Mouse (Mus musculus) right cerebral cortex, postnatal 4 days (tissue): ENCODE data around the gene Ankfy1.
"Not testable (repeated sequence)": the region's sequence is repeated elsewhere in the genome, so short reads cannot be mapped to it uniquely, and the experiment has no call there.

Experiments
- DNase-seq: peaks from one replicate; pipeline ENCODE4 v3.0.0-alpha.2; 2022

Ankfy1 gene

DNA sequence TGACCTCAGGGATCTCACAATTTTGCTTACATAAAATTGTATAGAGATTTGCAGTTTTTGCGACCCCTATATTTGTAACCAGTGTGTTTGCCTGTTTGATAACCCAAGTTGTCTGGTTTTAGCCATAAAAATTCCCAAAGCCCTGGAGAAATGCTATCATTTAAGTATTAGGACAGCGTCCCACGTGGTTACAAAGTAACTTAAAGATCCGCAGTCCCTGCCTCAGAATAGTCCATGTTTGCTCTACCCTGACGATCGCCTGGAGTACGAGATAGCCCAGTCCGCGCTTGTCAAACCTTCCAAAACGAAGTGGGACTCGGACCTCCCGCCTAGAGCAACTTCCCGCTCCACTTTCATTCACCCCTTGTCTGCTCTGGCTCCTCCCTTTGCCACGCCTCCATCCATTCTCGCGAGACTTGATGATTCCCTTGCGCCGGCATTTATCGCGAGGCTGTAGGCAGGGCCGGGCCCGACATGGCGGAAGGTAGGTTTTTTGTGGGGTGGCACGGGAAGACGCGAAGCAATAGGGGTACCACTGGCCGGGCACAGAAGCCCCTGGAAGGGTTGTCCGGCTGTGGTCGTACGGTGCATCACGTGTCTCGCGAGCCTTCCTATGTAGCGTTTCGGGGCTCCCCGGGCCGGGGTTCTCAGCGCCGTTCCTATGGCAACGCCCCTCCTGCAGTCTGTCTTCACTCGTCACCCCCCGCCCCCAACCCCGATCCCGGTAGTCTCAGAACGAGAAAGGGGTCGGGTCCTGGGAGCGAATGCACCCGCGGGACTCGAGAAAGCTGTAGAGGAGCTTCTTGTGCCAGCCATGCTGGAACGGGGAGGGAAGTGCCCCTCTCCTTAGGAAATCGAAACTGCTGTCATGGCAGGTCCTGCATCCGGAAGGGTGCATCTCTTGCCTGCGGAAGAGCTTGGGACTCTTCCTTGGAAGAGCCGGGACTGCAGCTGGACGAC is at the start of gene Ankfy1:
Gene Ankfy1, plus strand, starts transcription at position 456 of the 960 bp plus-strand sequence.
- DNase-seq, result peak; percentile 91

DNA sequence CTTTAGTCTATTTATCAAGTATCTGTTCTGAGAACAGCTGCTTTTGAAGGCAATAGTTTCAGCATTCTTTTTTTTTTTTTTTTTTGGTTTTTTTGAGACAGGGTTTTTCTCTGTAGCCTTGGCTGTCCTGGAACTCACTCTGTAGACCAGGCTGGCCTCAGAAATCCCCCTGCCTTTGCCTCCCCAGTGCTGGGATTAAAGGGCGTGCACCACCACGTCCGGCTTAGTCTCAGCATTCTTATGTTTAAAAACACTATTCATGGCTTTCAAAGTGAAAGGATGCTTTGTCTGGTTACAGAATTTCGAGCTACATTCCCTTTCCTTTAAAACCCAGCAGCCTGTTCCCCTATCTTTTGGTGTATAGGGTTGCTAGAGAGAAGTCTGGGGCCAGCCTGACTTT is 47.1 kb upstream of the Ankfy1 start:
- DNase-seq, result no peak

- no peak for DNase-seq
Measured at GRCm38 (mm10) chr11:72645386-72645785, 44.4 kb upstream of the Ankfy1 start.

DNA sequence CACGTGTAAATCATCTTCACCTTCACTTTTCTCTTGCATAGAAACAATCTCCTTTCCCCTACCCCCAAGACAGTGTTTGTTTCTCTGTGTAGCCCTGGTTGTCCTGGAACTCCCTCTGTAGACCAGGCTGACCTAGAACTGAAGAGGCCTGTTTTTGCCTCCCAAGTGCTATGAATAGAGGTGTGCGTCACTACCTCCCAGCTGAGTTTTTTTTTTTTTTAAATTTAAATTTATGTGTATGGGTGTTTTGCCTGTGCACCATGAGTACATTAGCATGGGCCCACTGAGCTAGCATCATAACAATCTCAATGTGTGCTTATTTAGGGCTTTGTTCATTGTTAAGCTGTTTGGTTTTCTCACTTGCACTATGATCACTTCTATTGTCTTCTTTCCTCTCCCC is 39.5 kb upstream of the Ankfy1 start:
- no peak for DNase-seq

DNA sequence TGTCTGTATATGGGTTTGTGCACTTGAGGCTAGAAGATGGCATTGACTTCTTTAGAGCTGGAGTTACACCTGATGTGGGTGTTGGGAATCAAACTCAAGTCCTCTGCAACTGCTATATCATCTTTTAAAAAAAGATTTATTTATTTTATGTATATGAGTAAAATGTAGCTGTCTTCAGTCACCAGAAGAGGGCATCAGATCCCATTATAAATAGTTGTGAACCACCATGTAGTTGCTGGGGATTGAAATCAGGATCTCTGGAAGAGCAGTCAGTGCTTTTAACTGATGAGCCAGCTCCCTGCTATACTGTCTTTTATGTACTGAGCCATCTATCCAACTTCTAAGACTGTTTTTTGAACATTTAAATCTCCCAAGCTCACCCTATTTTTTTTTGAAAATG is 29.9 kb upstream of the Ankfy1 start:
- DNase-seq, result no peak

DNA sequence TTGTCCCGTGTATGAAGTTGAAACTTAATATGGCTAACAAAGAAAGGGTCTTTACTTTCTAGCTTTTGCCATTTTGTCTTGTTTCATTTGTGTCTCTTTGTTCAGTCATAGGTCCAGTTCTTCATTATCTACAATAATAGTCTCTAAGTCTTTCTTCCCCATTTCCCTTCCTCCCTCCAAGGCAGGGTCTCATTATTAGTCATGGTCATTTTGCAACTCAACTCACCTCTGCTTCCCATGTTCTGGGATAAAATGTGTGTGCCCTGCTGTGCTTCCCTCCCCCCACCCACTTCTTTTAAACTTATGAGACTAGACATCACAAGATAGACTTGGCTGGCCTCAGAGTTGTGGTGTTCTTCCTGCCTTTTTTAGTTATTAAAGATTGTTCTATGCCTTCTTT is 29.4 kb upstream of the Ankfy1 start:
- no peak for DNase-seq

GRCm38 (mm10) chr11:72664641-72665040 is 25.2 kb upstream of the Ankfy1 start:
- DNase-seq, result no peak

GRCm38 (mm10) chr11:72670634-72671033 is 19.2 kb upstream of the Ankfy1 start:
- DNase-seq, result no peak

DNA sequence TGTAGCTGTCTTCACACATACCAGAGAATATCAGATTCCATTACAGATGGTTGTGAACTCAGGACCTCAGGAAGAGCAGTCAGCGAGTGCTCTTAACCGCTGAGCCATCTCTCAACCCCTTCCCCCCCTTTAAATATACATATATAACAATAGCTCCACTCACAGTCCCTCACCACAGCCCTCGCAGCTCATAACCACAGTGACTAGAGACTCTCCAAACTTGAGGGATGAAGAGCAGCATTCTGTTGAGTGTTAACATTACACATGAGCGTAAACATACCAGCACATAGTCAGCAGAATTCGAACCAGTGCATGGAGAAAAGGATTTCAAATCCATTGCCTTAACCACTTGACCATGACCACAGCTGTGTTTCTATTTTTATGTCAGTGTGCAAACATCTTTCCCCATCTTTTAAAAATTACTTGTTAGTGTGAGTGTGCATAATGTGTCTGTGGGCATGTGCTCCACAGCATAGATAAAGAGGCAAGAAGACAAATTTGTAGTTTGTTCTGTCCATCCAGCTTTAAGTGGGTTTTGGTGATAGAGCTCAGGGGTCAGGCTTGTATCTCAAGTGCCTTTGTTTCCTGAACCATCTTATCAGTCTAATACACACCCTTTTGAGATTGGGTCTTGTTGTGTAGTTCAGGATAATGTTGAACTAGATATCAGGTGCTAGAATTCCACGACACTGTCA is 18.4 kb upstream of the Ankfy1 start:
- no peak for DNase-seq

GRCm38 (mm10) chr11:72672438-72672837 is 17.4 kb upstream of the Ankfy1 start:
- no peak for DNase-seq

- no peak for DNase-seq
Measured at GRCm38 (mm10) chr11:72675280-72675679, 14.5 kb upstream of the Ankfy1 start.

- DNase-seq, result no peak
Measured at GRCm38 (mm10) chr11:72680726-72681125, 9.1 kb upstream of the Ankfy1 start.

- no peak for DNase-seq
Measured at GRCm38 (mm10) chr11:72683402-72683801, 6.4 kb upstream of the Ankfy1 start.

DNA sequence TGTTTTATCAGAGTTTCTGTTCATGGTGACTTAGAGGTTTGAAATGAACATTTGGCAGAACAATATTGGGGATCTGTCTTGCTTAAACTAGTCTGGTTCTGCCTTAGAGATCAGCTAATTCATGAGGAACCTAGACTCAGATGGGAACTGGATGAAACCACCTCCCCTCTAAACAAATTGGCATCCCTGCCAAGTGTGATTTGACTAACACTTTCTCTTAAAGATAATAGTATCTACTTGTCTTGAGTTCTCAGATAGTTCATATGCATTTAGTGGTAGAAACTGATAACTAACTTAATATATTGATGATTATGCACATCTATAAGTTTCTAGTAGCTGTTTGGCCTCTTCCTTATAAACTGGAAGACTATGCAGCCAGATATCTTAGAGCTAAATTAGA is 3.1 kb upstream of the Ankfy1 start:
- DNase-seq, result no peak

- DNase-seq, result no peak
Measured at GRCm38 (mm10) chr11:72688242-72688641, 1.6 kb upstream of the Ankfy1 start.

GRCm38 (mm10) chr11:72689115-72689514 is 691 bp upstream of the Ankfy1 start:
- no peak for DNase-seq

- DNase-seq, result no peak
Measured at GRCm38 (mm10) chr11:72692353-72692752, 2.5 kb downstream of the Ankfy1 start.

DNA sequence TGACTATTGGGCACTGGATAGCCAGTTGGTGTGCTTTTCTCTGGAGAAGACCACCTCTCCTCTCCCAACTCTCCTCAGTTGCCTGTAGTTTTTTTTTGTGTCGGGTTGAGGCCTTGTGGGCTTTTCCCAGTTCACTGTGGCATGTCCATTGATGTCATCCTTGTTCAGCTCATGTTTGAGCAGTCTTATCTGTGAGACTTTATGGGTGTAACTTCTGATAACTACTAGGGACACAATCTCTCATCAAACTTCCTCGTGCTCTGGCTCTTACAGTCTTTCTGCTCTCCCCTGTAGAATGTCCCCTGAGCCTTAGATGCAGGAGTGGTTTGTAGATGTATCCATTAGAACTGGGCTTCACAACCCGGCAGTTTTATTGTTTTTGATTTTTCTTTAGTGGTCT is 5.2 kb downstream of the Ankfy1 start:
- no peak for DNase-seq

DNA sequence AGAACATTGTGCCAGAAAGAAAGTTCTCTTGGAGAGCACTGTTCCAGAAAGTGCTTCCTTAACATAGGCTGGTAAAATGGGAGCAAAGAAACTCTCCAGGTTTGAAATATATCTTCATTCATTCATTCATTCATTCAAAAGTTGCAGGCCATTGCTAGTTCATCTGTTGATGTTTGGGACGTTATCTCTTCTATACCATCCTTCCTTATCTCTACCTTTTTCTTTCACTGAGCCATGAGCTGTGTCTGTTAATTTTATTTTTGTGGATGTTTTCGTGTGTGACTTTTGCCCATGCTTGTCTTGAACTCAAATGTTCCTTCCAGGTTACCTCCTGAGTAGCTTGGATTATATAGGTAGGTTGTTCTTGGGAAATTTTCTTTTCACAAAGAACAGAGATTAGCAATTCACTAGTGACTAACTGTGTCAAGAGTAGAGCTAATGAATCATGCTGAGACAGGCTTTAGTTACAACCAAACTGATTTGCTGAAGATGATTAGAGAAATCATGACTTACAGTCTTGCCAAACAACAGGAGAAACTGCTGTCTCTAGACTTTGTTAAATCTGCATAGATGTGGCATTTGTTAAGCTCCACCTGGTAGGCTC is 6.7 kb downstream of the Ankfy1 start:
- DNase-seq, result no peak

DNA sequence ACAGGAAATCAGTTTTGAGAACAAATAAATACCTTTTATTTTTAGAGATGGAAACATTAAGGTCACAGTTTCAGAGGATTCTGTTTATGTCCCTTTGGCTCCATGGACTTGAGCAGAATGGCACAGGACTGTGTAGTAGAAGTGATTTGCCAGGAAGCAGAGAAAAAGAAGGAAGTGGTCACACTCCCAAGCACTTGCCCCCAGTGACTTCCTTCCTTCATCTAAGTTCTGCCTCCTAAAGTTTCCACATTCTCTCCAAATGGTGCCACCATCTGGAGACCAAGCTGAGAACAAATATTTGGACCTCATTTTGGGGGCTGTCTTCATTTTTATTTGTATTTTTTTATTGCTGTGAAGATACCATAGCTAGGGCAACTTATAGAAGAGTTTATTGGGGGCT is 7.5 kb downstream of the Ankfy1 start:
- DNase-seq, result no peak

GRCm38 (mm10) chr11:72705111-72705510 is 15.3 kb downstream of the Ankfy1 start:
- DNase-seq, result not testable (repeated sequence)

DNA sequence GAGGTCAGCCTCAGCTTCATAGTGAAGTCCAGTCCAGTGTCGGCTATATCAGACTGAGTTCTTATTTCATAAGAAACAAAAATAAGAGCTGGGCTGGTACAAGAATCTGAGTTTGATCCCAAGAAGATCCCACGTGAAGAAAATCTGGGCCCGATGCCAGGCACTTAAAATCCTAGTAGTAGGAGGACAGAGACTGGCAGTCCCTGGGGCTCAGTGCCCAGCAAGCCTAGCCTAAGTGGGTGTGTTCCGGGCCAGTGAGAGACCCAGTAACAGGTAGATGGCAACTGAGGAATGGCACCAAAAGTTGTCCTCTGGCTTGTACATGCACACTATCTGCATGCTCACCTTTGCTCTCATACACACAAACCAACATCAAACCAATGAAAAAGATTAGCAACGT is 22.9 kb downstream of the Ankfy1 start:
- DNase-seq, result peak; percentile 14

GRCm38 (mm10) chr11:72718161-72718560 is 28.4 kb downstream of the Ankfy1 start:
- no peak for DNase-seq

DNA sequence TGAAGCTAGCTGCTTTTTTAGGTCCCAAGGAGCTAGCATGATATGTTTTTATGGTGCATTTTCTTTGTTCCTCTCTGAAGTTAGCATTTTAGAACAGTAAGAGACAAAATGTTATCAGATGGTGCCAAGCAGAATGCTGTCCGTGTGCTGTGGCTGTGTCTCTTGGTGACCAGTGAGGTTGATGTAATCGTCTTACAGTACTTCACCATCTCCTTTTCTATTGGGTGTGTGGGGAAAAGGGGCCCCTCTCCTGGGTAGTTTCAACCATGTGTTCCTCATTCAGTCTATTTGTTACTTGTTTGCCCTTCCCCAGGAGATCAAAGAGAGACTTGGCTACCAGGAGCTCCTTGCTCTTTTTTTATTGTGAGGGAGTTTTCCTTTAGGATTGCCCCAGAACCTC is 33.4 kb downstream of the Ankfy1 start:
- DNase-seq, result no peak
